Mouse (Mus musculus) intestine, embryonic 14.5 days (tissue): ENCODE measurements around the gene Plek. TPM values are rescaled to one million over a fixed set of nuclear protein-coding genes. Genes with fewer than 3 reads are reported as not detected.

Experiments used
- ATAC-seq: fragments of 200-750 bp; cut with Nextera tagmentation; replicated peaks from 2 replicates; pipeline ENCODE4 v1.8.0; 2017; ENCODE audit warnings: low read depth, moderate number of reproducible peaks, moderate TSS enrichment, moderate library complexity; ENCODE audit not compliant: low FRiP score, low TSS enrichment
- DNase-seq: peaks from one replicate; pipeline ENCODE4 v3.0.0-alpha.2; 2018; ENCODE audit warnings: low spot score
- H3K27ac ChIP-seq: fragments of 300-500 bp; sonication (generic); 2 replicates; pipeline ENCODE4 v1.5.1; 2014; ENCODE audit warnings: low read depth, mild to moderate bottlenecking, control low read depth
- H3K27me3 ChIP-seq: fragments of 300-500 bp; sonication (generic); replicated peaks from 2 replicates; pipeline ENCODE4 v1.6.1; 2014; ENCODE audit warnings: low read length, control low read depth; ENCODE audit not compliant: control insufficient read depth, insufficient read depth
- H3K36me3 ChIP-seq: fragments of 300-500 bp; sonication (generic); 2 replicates; pipeline ENCODE4 v1.6.1; 2014; ENCODE audit warnings: low read length, control low read depth; ENCODE audit not compliant: control insufficient read depth, insufficient read depth
- H3K4me1 ChIP-seq: fragments of 300-500 bp; sonication (generic); replicated peaks from 2 replicates; pipeline ENCODE4 v1.6.1; 2014; ENCODE audit warnings: low read length, control low read depth, mixed read lengths; ENCODE audit not compliant: control insufficient read depth, insufficient read depth
- H3K4me2 ChIP-seq: fragments of 300-500 bp; sonication (generic); 2 replicates; pipeline ENCODE4 v1.6.1; 2014; ENCODE audit warnings: low read length
- H3K4me3 ChIP-seq: fragments of 300-500 bp; sonication (generic); 2 replicates; pipeline ENCODE4 v1.5.1; 2014; ENCODE audit warnings: low read depth, low read length, control low read depth, mixed read lengths
- H3K9ac ChIP-seq: fragments of 300-500 bp; sonication (generic); 2 replicates; pipeline ENCODE4 v1.6.1; 2014; ENCODE audit warnings: mild to moderate bottlenecking, low read length
- H3K9me3 ChIP-seq: fragments of 300-500 bp; sonication (generic); 2 replicates; pipeline ENCODE4 v1.6.1; 2016; ENCODE audit warnings: low read length, control low read depth; ENCODE audit not compliant: control insufficient read depth
- WGBS: fragments of 180-500 bp; shearing (Covaris S2); extraction: QIAGEN DNeasy Blood & Tissue Kit; methylation state at CpG from one replicate; pipeline ENCODE4 v1.1.7; 2014; 5-methylcytosine and 5-hydroxymethylcytosine counted together
- polyA plus RNA-seq: library from polyadenylated mRNA; unstranded; fragments of >200 nt; fragmentation: Nextera tagmentation; extraction: Ambion mirVana; gene quantifications from 2 replicates; pipeline ENCODE4 v1.2.1, GENCODE M21; 2014

Plek gene
- polyA plus RNA-seq, 1 experiment from 2014 or later, result 3.0 TPM

DNA sequence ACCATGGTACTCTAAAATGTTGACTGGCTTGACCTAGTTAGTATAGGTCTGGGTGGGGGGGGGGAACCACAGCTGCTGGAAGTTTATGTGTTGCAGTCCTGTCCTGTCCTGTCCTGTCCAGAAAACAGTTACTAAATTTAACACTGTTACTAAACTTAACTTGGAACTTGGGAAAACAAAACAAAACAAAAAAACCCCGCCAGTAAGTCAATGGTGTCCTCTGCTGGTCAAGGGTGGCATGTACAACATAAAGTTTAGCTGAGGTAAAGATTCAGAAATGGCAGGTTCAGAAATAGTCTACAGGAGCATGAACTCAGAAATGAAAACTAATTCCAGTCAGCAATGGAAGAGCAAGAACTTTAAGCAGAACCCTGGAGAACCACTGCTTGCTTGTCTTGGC lies 103.4 kb downstream of the Plek start:
- Histone ChIP-seq H3K4me1 (peaks cover 13% of the 10 kb centered on the region; the same call in 1 of the 2 replicates), H3K36me3 (no peaks in the 10 kb centered on the region), H3K27ac (no peak overlapping the region), H3K4me2 (no peak overlapping the region), H3K9ac (no peak overlapping the region), H3K4me3 (no peak overlapping the region), H3K27me3 (no peaks in the 10 kb centered on the region), H3K9me3 (no peaks in the 10 kb centered on the region)
- DNase-seq, result peak; percentile 64
- no peak for ATAC-seq
- 40% methylated on average over 1 of the region's 1 CpGs for WGBS

- no peaks in the 10 kb centered on the region for H3K9me3 ChIP-seq
- no peak overlapping the region for H3K4me3 ChIP-seq
- H3K9ac ChIP-seq, result no peak overlapping the region
- H3K27ac ChIP-seq, result no peak overlapping the region
- no peaks in the 10 kb centered on the region for H3K4me1 ChIP-seq
- WGBS, result 75% methylated on average over 4 of the region's 4 CpGs
- H3K36me3 ChIP-seq, result no peaks in the 10 kb centered on the region
- no peak overlapping the region for H3K4me2 ChIP-seq
- no peaks in the 10 kb centered on the region for H3K27me3 ChIP-seq
- no peak for ATAC-seq
- no peak for DNase-seq
These were observed 109.2 kb downstream of the Plek start for GRCm38 (mm10) chr11:16943016-16943415.

GRCm38 (mm10) chr11:16941973-16942452 lies 110.2 kb downstream of the Plek start:
- WGBS, result 63% methylated on average over 4 of the region's 4 CpGs
- Histone ChIP-seq H3K9ac (no peak overlapping the region), H3K36me3 (no peaks in the 10 kb centered on the region), H3K27me3 (no peaks in the 10 kb centered on the region), H3K4me2 (no peak overlapping the region), H3K4me3 (no peak overlapping the region), H3K4me1 (no peaks in the 10 kb centered on the region), H3K27ac (no peak overlapping the region), H3K9me3 (no peaks in the 10 kb centered on the region)
- DNase-seq (no peak), ATAC-seq (no peak)

GRCm38 (mm10) chr11:16941103-16941793 lies 110.9 kb downstream of the Plek start:
- Histone ChIP-seq H3K4me2 (no peak overlapping the region), H3K36me3 (no peaks in the 10 kb centered on the region), H3K27ac (no peak overlapping the region), H3K9me3 (no peaks in the 10 kb centered on the region), H3K4me1 (no peaks in the 10 kb centered on the region), H3K27me3 (no peaks in the 10 kb centered on the region), H3K9ac (no peak overlapping the region), H3K4me3 (no peak overlapping the region)
- ATAC-seq (no peak), DNase-seq (no peak)
- 63% methylated on average over 4 of the region's 4 CpGs for WGBS

- DNase-seq (no peak), ATAC-seq (no peak)
- Histone ChIP-seq H3K4me1 (no peaks in the 10 kb centered on the region), H3K4me3 (no peak overlapping the region), H3K36me3 (no peaks in the 10 kb centered on the region), H3K9ac (no peak overlapping the region), H3K4me2 (no peak overlapping the region), H3K27me3 (no peaks in the 10 kb centered on the region), H3K9me3 (no peaks in the 10 kb centered on the region), H3K27ac (no peak overlapping the region)
- 77% methylated on average over 6 of the region's 6 CpGs for WGBS
These were observed 116.5 kb downstream of the Plek start for GRCm38 (mm10) chr11:16935577-16936236.

- H3K4me2 ChIP-seq, result no peak overlapping the region
- ATAC-seq, result no peak
- no peak overlapping the region for H3K9ac ChIP-seq
- H3K4me1 ChIP-seq, result no peaks in the 10 kb centered on the region
- no peaks in the 10 kb centered on the region for H3K9me3 ChIP-seq
- no peak overlapping the region for H3K27ac ChIP-seq
- DNase-seq, result no peak
- 86% methylated on average over 3 of the region's 3 CpGs for WGBS
- no peaks in the 10 kb centered on the region for H3K27me3 ChIP-seq
- no peak overlapping the region for H3K4me3 ChIP-seq
- H3K36me3 ChIP-seq, result no peaks in the 10 kb centered on the region
These were observed 120.0 kb downstream of the Plek start for GRCm38 (mm10) chr11:16932159-16932558.

Other genes with a start within 250 kb of the Plek start
- 1.4 and 2.3 TPM in 2 replicates for gene Fbxo48, start 101.0 kb downstream of the Plek start, polyA plus RNA-seq
- 28.9 and 37.4 TPM in 2 replicates for gene Cnrip1, start 795 bp downstream of the Plek start, polyA plus RNA-seq
- gene Ppp3r1, start 106.9 kb upstream of the Plek start, polyA plus RNA-seq, result 92.9 and 94.5 TPM in 2 replicates
- 27.0 and 27.7 TPM in 2 replicates for gene Wdr92, start 129.7 kb upstream of the Plek start, polyA plus RNA-seq
- gene Pno1, start 159.2 kb upstream of the Plek start, polyA plus RNA-seq, result 86.2 and 89.4 TPM in 2 replicates
- 110 and 113 TPM in 2 replicates for gene C1d, start 205.2 kb upstream of the Plek start, polyA plus RNA-seq